Mouse (Mus musculus): ENCODE results near the gene Phactr2. TPM values are rescaled to one million over a fixed set of nuclear protein-coding genes. Genes with fewer than 3 reads are reported as not detected.

Gene Phactr2
- total RNA-seq, 2 experiments from 2014 or later = 24.6 to 27.1 TPM

GRCm38 (mm10) chr10:13411056-13411455, 63.2 kb downstream of the Phactr2 start:
- peak in 1 of 2 experiments; percentile 10 for DNase-seq (ENCODE audit: low spot score in 2 of 2)

- no peak for DNase-seq (ENCODE audit: low spot score in 2 of 2)
These were observed 72.2 kb downstream of the Phactr2 start for GRCm38 (mm10) chr10:13401971-13402370.

GRCm38 (mm10) chr10:13395753-13396152, 78.5 kb downstream of the Phactr2 start:
- DNase-seq (ENCODE audit: low spot score in 2 of 2) = no peak

- DNase-seq (ENCODE audit: low spot score in 2 of 2) = no peak
These were observed 80.2 kb downstream of the Phactr2 start for GRCm38 (mm10) chr10:13394000-13394399.

- peak in 1 of 2 experiments; percentile 21 for DNase-seq (ENCODE audit: low spot score in 2 of 2)
These were observed 85.9 kb downstream of the Phactr2 start for GRCm38 (mm10) chr10:13388116-13388922.

GRCm38 (mm10) chr10:13384866-13385265, 89.3 kb downstream of the Phactr2 start:
- DNase-seq (ENCODE audit: low spot score in 2 of 2) = no peak

GRCm38 (mm10) chr10:13377895-13378294, 96.3 kb downstream of the Phactr2 start:
- DNase-seq (ENCODE audit: low spot score in 2 of 2) = no peak

GRCm38 (mm10) chr10:13376428-13377260, 97.6 kb downstream of the Phactr2 start:
- no peak for DNase-seq (ENCODE audit: low spot score in 2 of 2)

- DNase-seq (ENCODE audit: low spot score in 2 of 2) = no peak
These were observed 98.4 kb downstream of the Phactr2 start for GRCm38 (mm10) chr10:13375820-13376219.

GRCm38 (mm10) chr10:13369581-13370375, 104.4 kb downstream of the Phactr2 start:
- DNase-seq (ENCODE audit: low spot score in 2 of 2) = no peak

GRCm38 (mm10) chr10:13364286-13364580, 110.0 kb downstream of the Phactr2 start:
- DNase-seq (ENCODE audit: low spot score in 2 of 2) = no peak

- no peak for DNase-seq (ENCODE audit: low spot score in 2 of 2)
These were observed 110.5 kb downstream of the Phactr2 start for GRCm38 (mm10) chr10:13363499-13364285.

GRCm38 (mm10) chr10:13360913-13361312, 113.3 kb downstream of the Phactr2 start:
- DNase-seq (ENCODE audit: low spot score in 2 of 2) = no peak

GRCm38 (mm10) chr10:13359846-13360245, 114.4 kb downstream of the Phactr2 start:
- DNase-seq (ENCODE audit: low spot score in 2 of 2) = no peak

- no peak for DNase-seq (ENCODE audit: low spot score in 2 of 2)
These were observed 115.5 kb downstream of the Phactr2 start for GRCm38 (mm10) chr10:13358679-13359078.

GRCm38 (mm10) chr10:13346609-13347290, 127.5 kb downstream of the Phactr2 start:
- no peak for DNase-seq (ENCODE audit: low spot score in 2 of 2)

GRCm38 (mm10) chr10:13340583-13340982, 133.6 kb downstream of the Phactr2 start:
- no peak for DNase-seq (ENCODE audit: low spot score in 2 of 2)

GRCm38 (mm10) chr10:13336964-13337363, 137.2 kb downstream of the Phactr2 start:
- DNase-seq (ENCODE audit: low spot score in 2 of 2) = no peak

GRCm38 (mm10) chr10:13335814-13336213, 138.4 kb downstream of the Phactr2 start:
- DNase-seq (ENCODE audit: low spot score in 2 of 2) = no peak

GRCm38 (mm10) chr10:13335347-13335746, 138.9 kb downstream of the Phactr2 start:
- no peak for DNase-seq (ENCODE audit: low spot score in 2 of 2)
